Mouse (Mus musculus): ENCODE data around the gene Stx1a. TPM values are rescaled to one million over a fixed set of nuclear protein-coding genes. Genes with fewer than 3 reads are reported as not detected.
A peak's percentile ranks its signal among the peaks of the same experiment; 100 is the strongest.

Gene Stx1a
- polyA plus RNA-seq, 1 experiment from 2014 or later, result 6.0 TPM

- no peaks in the 10 kb centered on the region for H3K9me3 ChIP-seq (replicated peaks; ENCODE audit: control insufficient read depth, low read length)
- no peak overlapping the region for H3K4me3 ChIP-seq (ENCODE audit: low read length)
- no peak overlapping the region for H3K9ac ChIP-seq (ENCODE audit: low read length)
- H3K27me3 ChIP-seq (ENCODE audit: control insufficient read depth, insufficient read depth, low read length), result no peaks in the 10 kb centered on the region
- H3K4me2 ChIP-seq (ENCODE audit: low read depth, low read length), result no peak overlapping the region
- H3K4me1 ChIP-seq (ENCODE audit: control insufficient read depth, insufficient read depth, low read length), result no peaks in the 10 kb centered on the region
- ATAC-seq (replicated peaks; ENCODE audit: extremely low read depth, insufficient read depth, low FRiP score), result no peak
- peaks cover 2% of the 10 kb centered on the region; the same call in 1 of the 2 replicates for H3K36me3 ChIP-seq (ENCODE audit: control insufficient read depth, insufficient read depth)
- WGBS, result 67% methylated on average over 6 of the region's 6 CpGs
- H3K27ac ChIP-seq (ENCODE audit: low read length), result no peak overlapping the region
These were observed 49.4 kb downstream of the Stx1a start for GRCm38 (mm10) chr5:135072720-135073119.

GRCm38 (mm10) chr5:135073349-135074150, 50.3 kb downstream of the Stx1a start:
- no peak for ATAC-seq (replicated peaks; ENCODE audit: extremely low read depth, insufficient read depth, low FRiP score)
- no peak overlapping the region for H3K27ac ChIP-seq (ENCODE audit: low read length)
- no peak overlapping the region for H3K9ac ChIP-seq (ENCODE audit: low read length)
- no peak overlapping the region for H3K4me2 ChIP-seq (ENCODE audit: low read depth, low read length)
- H3K4me1 ChIP-seq (ENCODE audit: control insufficient read depth, insufficient read depth, low read length), result no peaks in the 10 kb centered on the region
- WGBS, result 36% methylated on average over 26 of the region's 26 CpGs
- no peaks in the 10 kb centered on the region for H3K27me3 ChIP-seq (ENCODE audit: control insufficient read depth, insufficient read depth, low read length)
- no peak overlapping the region for H3K4me3 ChIP-seq (ENCODE audit: low read length)
- no peaks in the 10 kb centered on the region for H3K9me3 ChIP-seq (replicated peaks; ENCODE audit: control insufficient read depth, low read length)
- H3K36me3 ChIP-seq (ENCODE audit: control insufficient read depth, insufficient read depth), result no peaks in the 10 kb centered on the region

GRCm38 (mm10) chr5:135075655-135076054, 52.4 kb downstream of the Stx1a start:
- H3K9ac ChIP-seq (ENCODE audit: low read length), result no peak overlapping the region
- peaks cover 2% of the 10 kb centered on the region; the same call in 1 of the 2 replicates for H3K27me3 ChIP-seq (ENCODE audit: control insufficient read depth, insufficient read depth, low read length)
- 61% methylated on average over 4 of the region's 4 CpGs for WGBS
- no peaks in the 10 kb centered on the region for H3K4me1 ChIP-seq (ENCODE audit: control insufficient read depth, insufficient read depth, low read length)
- no peak for ATAC-seq (replicated peaks; ENCODE audit: extremely low read depth, insufficient read depth, low FRiP score)
- no peak overlapping the region for H3K27ac ChIP-seq (ENCODE audit: low read length)
- no peaks in the 10 kb centered on the region for H3K36me3 ChIP-seq (ENCODE audit: control insufficient read depth, insufficient read depth)
- no peak overlapping the region for H3K4me3 ChIP-seq (ENCODE audit: low read length)
- H3K4me2 ChIP-seq (ENCODE audit: low read depth, low read length), result no peak overlapping the region
- no peaks in the 10 kb centered on the region for H3K9me3 ChIP-seq (replicated peaks; ENCODE audit: control insufficient read depth, low read length)

GRCm38 (mm10) chr5:135076368-135076767, 53.1 kb downstream of the Stx1a start:
- 83% methylated on average over 14 of the region's 14 CpGs for WGBS
- no peak overlapping the region for H3K4me2 ChIP-seq (ENCODE audit: low read depth, low read length)
- peaks cover 2% of the 10 kb centered on the region; the same call in 1 of the 2 replicates for H3K27me3 ChIP-seq (ENCODE audit: control insufficient read depth, insufficient read depth, low read length)

GRCm38 (mm10) chr5:135076931-135077505, 53.7 kb downstream of the Stx1a start:
- ATAC-seq (replicated peaks; ENCODE audit: extremely low read depth, insufficient read depth, low FRiP score), result no peak

More at GRCm38 (mm10) chr5:135076368-135076767, 53.1 kb downstream of the Stx1a start:
- no peaks in the 10 kb centered on the region for H3K4me1 ChIP-seq (ENCODE audit: control insufficient read depth, insufficient read depth, low read length)
- H3K9me3 ChIP-seq (replicated peaks; ENCODE audit: control insufficient read depth, low read length), result no peaks in the 10 kb centered on the region
- H3K9ac ChIP-seq (ENCODE audit: low read length), result no peak overlapping the region
- H3K36me3 ChIP-seq (ENCODE audit: control insufficient read depth, insufficient read depth), result no peaks in the 10 kb centered on the region
- H3K4me3 ChIP-seq (ENCODE audit: low read length), result no peak overlapping the region
- ATAC-seq (replicated peaks; ENCODE audit: extremely low read depth, insufficient read depth, low FRiP score), result no peak
- H3K27ac ChIP-seq (ENCODE audit: low read length), result no peak overlapping the region

GRCm38 (mm10) chr5:135077564-135078481, 54.5 kb downstream of the Stx1a start, which contains the start of gene Vps37d:
Gene Vps37d (minus strand): TSS chr5:135078266.
- peak within 1 kb of the TSS; percentile 74 for H3K4me2 ChIP-seq (ENCODE audit: low read depth, low read length)
- no peaks in the 10 kb centered on the region for H3K4me1 ChIP-seq (ENCODE audit: control insufficient read depth, insufficient read depth, low read length)
- peaks cover 8% of the 10 kb centered on the region for H3K27me3 ChIP-seq (ENCODE audit: control insufficient read depth, insufficient read depth, low read length)
- H3K9ac ChIP-seq (ENCODE audit: low read length), result peak within 1 kb of the TSS; percentile 88
- H3K4me3 ChIP-seq (ENCODE audit: low read length), result peak within 1 kb of the TSS; percentile 72
- H3K9me3 ChIP-seq (replicated peaks; ENCODE audit: control insufficient read depth, low read length), result no peaks in the 10 kb centered on the region
- WGBS, result under 1% methylated on average over 72 of the region's 83 CpGs
- peak; percentile 90 for ATAC-seq (replicated peaks; ENCODE audit: extremely low read depth, insufficient read depth, low FRiP score)
- peak within 1 kb of the TSS; percentile 26; the same call in 1 of the 2 replicates for H3K27ac ChIP-seq (ENCODE audit: low read length)
- no peaks in the 10 kb centered on the region for H3K36me3 ChIP-seq (ENCODE audit: control insufficient read depth, insufficient read depth)

More at GRCm38 (mm10) chr5:135076931-135077505, 53.7 kb downstream of the Stx1a start:
- H3K4me1 ChIP-seq (ENCODE audit: control insufficient read depth, insufficient read depth, low read length), result no peaks in the 10 kb centered on the region
- H3K27ac ChIP-seq (ENCODE audit: low read length), result no peak overlapping the region
- 34% methylated on average over 14 of the region's 14 CpGs for WGBS
- H3K4me2 ChIP-seq (ENCODE audit: low read depth, low read length), result peak overlapping the region; percentile 74
- H3K4me3 ChIP-seq (ENCODE audit: low read length), result peak overlapping the region; percentile 72
- H3K9ac ChIP-seq (ENCODE audit: low read length), result peak overlapping the region; percentile 88
- no peaks in the 10 kb centered on the region for H3K36me3 ChIP-seq (ENCODE audit: control insufficient read depth, insufficient read depth)
- no peaks in the 10 kb centered on the region for H3K9me3 ChIP-seq (replicated peaks; ENCODE audit: control insufficient read depth, low read length)
- H3K27me3 ChIP-seq (ENCODE audit: control insufficient read depth, insufficient read depth, low read length), result peaks cover 2% of the 10 kb centered on the region; the same call in 1 of the 2 replicates

GRCm38 (mm10) chr5:135078482-135078810, 55.2 kb downstream of the Stx1a start:
- no peaks in the 10 kb centered on the region for H3K9me3 ChIP-seq (replicated peaks; ENCODE audit: control insufficient read depth, low read length)
- peak overlapping the region; percentile 72 for H3K4me3 ChIP-seq (ENCODE audit: low read length)
- no peaks in the 10 kb centered on the region for H3K4me1 ChIP-seq (ENCODE audit: control insufficient read depth, insufficient read depth, low read length)
- H3K36me3 ChIP-seq (ENCODE audit: control insufficient read depth, insufficient read depth), result no peaks in the 10 kb centered on the region
- peak overlapping the region; percentile 74 for H3K4me2 ChIP-seq (ENCODE audit: low read depth, low read length)
- H3K27ac ChIP-seq (ENCODE audit: low read length), result no peak overlapping the region
- peaks cover 8% of the 10 kb centered on the region for H3K27me3 ChIP-seq (ENCODE audit: control insufficient read depth, insufficient read depth, low read length)
- WGBS, result 2% methylated on average over 11 of the region's 11 CpGs
- ATAC-seq (replicated peaks; ENCODE audit: extremely low read depth, insufficient read depth, low FRiP score), result peak; percentile 35
- no peak overlapping the region for H3K9ac ChIP-seq (ENCODE audit: low read length)

- WGBS, result 93% methylated on average over 2 of the region's 2 CpGs
- Histone ChIP-seq H3K36me3 (ENCODE audit: control insufficient read depth, insufficient read depth) (no peaks in the 10 kb centered on the region), H3K4me2 (ENCODE audit: low read depth, low read length) (no peak overlapping the region), H3K9me3 (replicated peaks; ENCODE audit: control insufficient read depth, low read length) (no peaks in the 10 kb centered on the region), H3K4me3 (ENCODE audit: low read length) (no peak overlapping the region), H3K9ac (ENCODE audit: low read length) (no peak overlapping the region), H3K27ac (ENCODE audit: low read length) (no peak overlapping the region), H3K27me3 (ENCODE audit: control insufficient read depth, insufficient read depth, low read length) (peaks cover 8% of the 10 kb centered on the region), H3K4me1 (ENCODE audit: control insufficient read depth, insufficient read depth, low read length) (no peaks in the 10 kb centered on the region)
- ATAC-seq (replicated peaks; ENCODE audit: extremely low read depth, insufficient read depth, low FRiP score), result no peak
These were observed 56.3 kb downstream of the Stx1a start for GRCm38 (mm10) chr5:135079578-135079977.
